Mouse (Mus musculus): ENCODE data around the gene Ifngr2. TPM values are rescaled to one million over a fixed set of nuclear protein-coding genes. Genes with fewer than 3 reads are reported as not detected.

Gene Ifngr2
- polyA plus RNA-seq, 1 experiment from 2014 or later: 32.7 TPM

GRCm38 (mm10) chr16:91585617-91586016, 38.7 kb downstream of the Ifngr2 start:
- no peak for DNase-seq (ENCODE audit: low spot score)
- Histone ChIP-seq H3K36me3 (replicated peaks) (peaks cover 36% of the 10 kb centered on the region), H3K4me3 (no peak overlapping the region)

DNA sequence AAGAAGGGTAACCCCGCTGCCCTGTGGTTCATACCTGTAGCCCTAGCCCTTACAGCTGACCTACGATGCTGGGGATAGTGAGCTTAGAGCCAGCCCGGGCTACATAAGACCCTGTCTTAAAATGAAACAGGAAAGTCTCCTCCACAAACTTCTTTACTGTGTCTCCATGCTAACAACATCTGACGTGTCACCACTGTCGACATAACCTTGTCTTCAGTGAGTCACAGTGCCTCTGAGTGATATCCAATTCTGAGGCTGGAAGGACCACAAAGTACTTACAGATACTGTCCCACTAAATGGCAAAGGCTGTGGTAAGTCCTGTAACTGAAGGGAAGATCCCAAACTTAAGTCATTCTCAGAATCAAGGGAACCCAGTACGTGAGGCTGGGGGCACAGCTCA, 39.4 kb downstream of the Ifngr2 start:
- DNase-seq (ENCODE audit: low spot score): no peak
- 90% methylated on average over 6 of the region's 6 CpGs for WGBS
- H3K4me3 ChIP-seq: no peak overlapping the region

More at GRCm38 (mm10) chr16:91585617-91586016, 38.7 kb downstream of the Ifngr2 start:
- no peak overlapping the region for H3K27ac ChIP-seq (replicated peaks)
- H3K27me3 ChIP-seq (replicated peaks; ENCODE audit: low read depth, poor library complexity, severe bottlenecking): no peaks in the 10 kb centered on the region
- H3K4me1 ChIP-seq: 0 out of 2 replicates have a peak, but pooled peaks cover 6% of the 10 kb centered on the region
- WGBS: 91% methylated on average over 5 of the region's 5 CpGs
- H3K9me3 ChIP-seq: no peaks in the 10 kb centered on the region

GRCm38 (mm10) chr16:91587730-91588453, 41.0 kb downstream of the Ifngr2 start:
- Histone ChIP-seq H3K27me3 (replicated peaks; ENCODE audit: low read depth, poor library complexity, severe bottlenecking) (no peaks in the 10 kb centered on the region), H3K27ac (replicated peaks) (no peak overlapping the region), H3K9me3 (no peaks in the 10 kb centered on the region), H3K4me3 (no peak overlapping the region), H3K4me1 (peaks cover 17% of the 10 kb centered on the region), H3K36me3 (replicated peaks) (peaks cover 24% of the 10 kb centered on the region)
- WGBS: 64% methylated on average over 6 of the region's 6 CpGs
- no peak for DNase-seq (ENCODE audit: low spot score)

More for the DNA sequence above, 39.4 kb downstream of the Ifngr2 start:
- Histone ChIP-seq H3K27me3 (replicated peaks; ENCODE audit: low read depth, poor library complexity, severe bottlenecking) (no peaks in the 10 kb centered on the region), H3K36me3 (replicated peaks) (peaks cover 30% of the 10 kb centered on the region), H3K4me1 (0 out of 2 replicates have a peak, but pooled peaks cover 6% of the 10 kb centered on the region), H3K27ac (replicated peaks) (no peak overlapping the region), H3K9me3 (no peaks in the 10 kb centered on the region)

GRCm38 (mm10) chr16:91588703-91589102, 41.8 kb downstream of the Ifngr2 start:
- Histone ChIP-seq H3K9me3 (no peaks in the 10 kb centered on the region), H3K4me1 (peaks cover 19% of the 10 kb centered on the region), H3K27ac (replicated peaks) (no peak overlapping the region), H3K36me3 (replicated peaks) (peaks cover 24% of the 10 kb centered on the region), H3K4me3 (no peak overlapping the region), H3K27me3 (replicated peaks; ENCODE audit: low read depth, poor library complexity, severe bottlenecking) (no peaks in the 10 kb centered on the region)
- 85% methylated on average over 3 of the region's 3 CpGs for WGBS
- DNase-seq (ENCODE audit: low spot score): no peak

DNA sequence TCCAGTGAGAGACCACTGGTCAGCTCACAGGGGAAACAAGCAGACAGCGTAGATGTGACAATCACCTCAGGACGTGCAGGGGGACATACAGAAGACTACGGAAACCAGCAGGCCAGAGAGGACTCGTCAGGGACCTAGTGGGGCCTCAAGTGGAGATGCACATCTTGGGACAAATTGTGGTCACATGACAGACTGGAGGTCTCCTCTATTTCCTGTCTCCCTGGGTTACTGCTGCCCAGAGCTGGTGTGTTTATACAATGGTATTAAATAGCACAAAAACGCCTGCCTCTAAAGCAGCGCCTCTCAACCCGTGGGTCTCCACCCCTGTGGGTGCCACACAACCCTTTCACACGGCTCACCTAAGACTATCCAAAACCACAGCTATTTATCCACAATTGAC, 45.3 kb downstream of the Ifngr2 start:
- Histone ChIP-seq H3K9me3 (no peaks in the 10 kb centered on the region), H3K4me3 (no peak overlapping the region), H3K27ac (replicated peaks) (no peak overlapping the region), H3K36me3 (replicated peaks) (peaks cover 3% of the 10 kb centered on the region; the same call in 1 of the 2 replicates), H3K4me1 (peaks cover 29% of the 10 kb centered on the region), H3K27me3 (replicated peaks; ENCODE audit: low read depth, poor library complexity, severe bottlenecking) (peaks cover 18% of the 10 kb centered on the region)
- DNase-seq (ENCODE audit: low spot score): no peak
- 68% methylated on average over 8 of the region's 8 CpGs for WGBS

GRCm38 (mm10) chr16:91593262-91593661, 46.4 kb downstream of the Ifngr2 start:
- DNase-seq (ENCODE audit: low spot score): no peak
- Histone ChIP-seq H3K4me3 (no peak overlapping the region), H3K9me3 (no peaks in the 10 kb centered on the region), H3K4me1 (peaks cover 29% of the 10 kb centered on the region), H3K27me3 (replicated peaks; ENCODE audit: low read depth, poor library complexity, severe bottlenecking) (peaks cover 22% of the 10 kb centered on the region), H3K36me3 (replicated peaks) (peaks cover 3% of the 10 kb centered on the region; the same call in 1 of the 2 replicates), H3K27ac (replicated peaks) (no peak overlapping the region)
- WGBS: 78% methylated on average over 3 of the region's 3 CpGs

DNA sequence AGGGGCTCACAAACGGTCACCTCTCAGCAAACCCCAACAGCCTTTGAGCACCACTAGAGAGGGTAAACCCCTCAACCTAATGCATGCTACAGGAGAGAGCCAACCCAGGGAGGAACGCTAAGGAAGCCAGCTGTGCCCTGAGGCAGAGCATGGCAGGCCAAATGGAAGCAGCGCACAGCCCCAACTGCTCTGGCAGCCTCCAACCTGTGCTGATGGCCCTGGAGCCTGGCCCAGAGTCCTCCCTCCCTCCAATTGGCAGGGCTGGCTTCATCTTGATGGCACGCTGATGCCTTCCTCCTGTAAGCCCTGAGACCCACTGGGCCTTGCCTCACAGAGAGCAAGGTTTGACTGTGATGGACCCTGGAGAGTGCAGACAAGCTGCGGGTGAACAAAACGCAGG, 48.2 kb downstream of the Ifngr2 start:
- no peak for DNase-seq (ENCODE audit: low spot score)
- 82% methylated on average over 6 of the region's 6 CpGs for WGBS
- Histone ChIP-seq H3K27me3 (replicated peaks; ENCODE audit: low read depth, poor library complexity, severe bottlenecking) (peaks cover 36% of the 10 kb centered on the region), H3K9me3 (no peaks in the 10 kb centered on the region), H3K36me3 (replicated peaks) (peaks cover 3% of the 10 kb centered on the region; the same call in 1 of the 2 replicates), H3K4me3 (no peak overlapping the region), H3K27ac (replicated peaks) (no peak overlapping the region), H3K4me1 (peaks cover 23% of the 10 kb centered on the region)

- no peak overlapping the region for H3K27ac ChIP-seq (replicated peaks)
- peaks cover 3% of the 10 kb centered on the region; the same call in 1 of the 2 replicates for H3K36me3 ChIP-seq (replicated peaks)
- no peak for DNase-seq (ENCODE audit: low spot score)
- no peaks in the 10 kb centered on the region for H3K9me3 ChIP-seq
- 23% methylated on average over 9 of the region's 9 CpGs for WGBS
- H3K4me3 ChIP-seq: peak overlapping the region; percentile 88
- H3K27me3 ChIP-seq (replicated peaks; ENCODE audit: low read depth, poor library complexity, severe bottlenecking): peaks cover 39% of the 10 kb centered on the region
- peaks cover 23% of the 10 kb centered on the region for H3K4me1 ChIP-seq
These were observed 49.5 kb downstream of the Ifngr2 start for GRCm38 (mm10) chr16:91596397-91596778.

GRCm38 (mm10) chr16:91596779-91597671, 50.2 kb downstream of the Ifngr2 start:
- Histone ChIP-seq H3K4me1 (peaks cover 20% of the 10 kb centered on the region), H3K9me3 (no peaks in the 10 kb centered on the region), H3K27ac (replicated peaks) (peak overlapping the region; percentile 81), H3K4me3 (peak overlapping the region; percentile 88), H3K27me3 (replicated peaks; ENCODE audit: low read depth, poor library complexity, severe bottlenecking) (peaks cover 41% of the 10 kb centered on the region), H3K36me3 (replicated peaks) (peaks cover 3% of the 10 kb centered on the region; the same call in 1 of the 2 replicates)
- DNase-seq (ENCODE audit: low spot score): peak; percentile 64
- under 1% methylated on average over 75 of the region's 75 CpGs for WGBS

GRCm38 (mm10) chr16:91597672-91598010, 50.8 kb downstream of the Ifngr2 start, which contains the start of gene Tmem50b:
Gene Tmem50b, minus strand, starts transcription at chr16:91597800.
- Histone ChIP-seq H3K9me3 (no peaks in the 10 kb centered on the region), H3K4me1 (peaks cover 14% of the 10 kb centered on the region), H3K27me3 (replicated peaks; ENCODE audit: low read depth, poor library complexity, severe bottlenecking) (peaks cover 41% of the 10 kb centered on the region), H3K4me3 (peak within 1 kb of the TSS; percentile 88), H3K36me3 (replicated peaks) (peaks cover 3% of the 10 kb centered on the region; the same call in 1 of the 2 replicates), H3K27ac (replicated peaks) (peak within 1 kb of the TSS; percentile 81)
- under 1% methylated on average over 34 of the region's 34 CpGs for WGBS
- DNase-seq (ENCODE audit: low spot score): peak; percentile 99

DNA sequence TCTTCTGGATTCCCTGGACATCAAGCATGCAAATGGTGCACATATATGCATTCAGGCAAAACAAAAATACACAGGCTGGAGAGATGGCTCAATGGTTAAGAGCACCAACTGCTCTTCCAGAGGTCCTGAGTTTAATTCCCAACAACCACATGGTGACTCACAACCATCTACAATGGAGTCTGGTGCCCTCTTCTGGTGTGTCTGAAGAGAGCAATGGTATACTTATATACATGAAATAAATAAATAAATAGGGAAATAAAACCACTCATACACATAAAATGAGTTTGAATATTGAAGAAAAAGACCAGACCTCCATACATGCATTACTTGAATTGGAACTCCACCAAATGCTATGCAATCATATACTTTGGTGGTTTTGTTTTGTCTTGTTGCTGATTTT, 52.4 kb downstream of the Ifngr2 start:
- no peak overlapping the region for H3K27ac ChIP-seq (replicated peaks)
- no peak overlapping the region for H3K4me3 ChIP-seq
- H3K27me3 ChIP-seq (replicated peaks; ENCODE audit: low read depth, poor library complexity, severe bottlenecking): peaks cover 41% of the 10 kb centered on the region
- peaks cover 10% of the 10 kb centered on the region for H3K4me1 ChIP-seq
- no peak for DNase-seq (ENCODE audit: low spot score)
- H3K9me3 ChIP-seq: no peaks in the 10 kb centered on the region
- H3K36me3 ChIP-seq (replicated peaks): no peaks in the 10 kb centered on the region

- no peak for DNase-seq (ENCODE audit: low spot score)
- 88% methylated on average over 4 of the region's 4 CpGs for WGBS
- Histone ChIP-seq H3K27me3 (replicated peaks; ENCODE audit: low read depth, poor library complexity, severe bottlenecking) (peaks cover 29% of the 10 kb centered on the region), H3K27ac (replicated peaks) (no peak overlapping the region), H3K4me1 (peaks cover 7% of the 10 kb centered on the region), H3K9me3 (no peaks in the 10 kb centered on the region), H3K4me3 (no peak overlapping the region), H3K36me3 (replicated peaks) (no peaks in the 10 kb centered on the region)
These were observed 54.2 kb downstream of the Ifngr2 start for GRCm38 (mm10) chr16:91601081-91601480.
